Mouse (Mus musculus) heart, adult 2 months (tissue): Measurements from ENCODE around the gene Camk1d. TPM values are rescaled to one million over a fixed set of nuclear protein-coding genes. Genes with fewer than 3 reads are reported as not detected.
A peak's percentile ranks its signal among the peaks of the same experiment; 100 is the strongest.

Experiments used
- DNase-seq, 2 experiments: peaks; one replicate each; pipeline ENCODE4 v3.0.0; 2021
- H3K27ac ChIP-seq: fragments of 200-600 bp; 2 replicates; pipeline ENCODE4 v1.8.1; 2022
- H3K27me3 ChIP-seq: fragments of 200-500 bp; 2 replicates; pipeline ENCODE4 v1.6.1; 2012; ENCODE audit warnings: mild to moderate bottlenecking, low read length, inconsistent platforms, mixed read lengths; ENCODE audit not compliant: control insufficient read depth, insufficient read depth
- H3K36me3 ChIP-seq: fragments of 200-500 bp; 2 replicates; pipeline ENCODE4 v1.6.1; 2012; ENCODE audit warnings: low read length, inconsistent platforms; ENCODE audit not compliant: control insufficient read depth, insufficient read depth
- H3K4me1 ChIP-seq: fragments of 200-500 bp; 2 replicates; pipeline ENCODE4 v1.6.1; 2011; ENCODE audit warnings: low read length; ENCODE audit not compliant: control insufficient read depth, insufficient read depth
- H3K4me3 ChIP-seq: fragments of 200-600 bp; 2 replicates; pipeline ENCODE4 v1.8.1; 2022
- H3K79me2 ChIP-seq: fragments of 200-500 bp; replicated peaks from 2 replicates; pipeline ENCODE4 v1.6.1; 2012; ENCODE audit warnings: mild to moderate bottlenecking, inconsistent platforms, low read length, moderate library complexity, mixed read lengths; ENCODE audit not compliant: control insufficient read depth, insufficient read depth
- H3K9ac ChIP-seq: fragments of 200-500 bp; 2 replicates; pipeline ENCODE4 v1.6.1; 2012; ENCODE audit warnings: low read depth, mild to moderate bottlenecking, control low read depth, inconsistent platforms, low read length, mixed read lengths
- CTCF ChIP-seq: fragments of 200-600 bp; IDR thresholded peaks from 2 replicates; pipeline ENCODE4 v1.8.1; 2022; ENCODE audit warnings: antibody characterized with exemption, mild to moderate bottlenecking, moderate library complexity
- EP300 ChIP-seq: fragments of 200-500 bp; IDR thresholded peaks from 2 replicates; pipeline ENCODE4 v1.6.1; 2011; ENCODE audit warnings: low read depth, low read length, control low read depth; ENCODE audit not compliant: insufficient read depth
- POLR2A ChIP-seq: fragments of 200-500 bp; IDR thresholded peaks from 2 replicates; pipeline ENCODE4 v1.6.1; 2011; ENCODE audit warnings: mild to moderate bottlenecking, low read depth, low read length, control low read depth; ENCODE audit not compliant: insufficient read depth
- WGBS: fragments of 180-500 bp; shearing (Covaris S2); methylation state at CpG from one replicate; pipeline ENCODE4 v1.1.7; 2018; 5-methylcytosine and 5-hydroxymethylcytosine counted together
- intact Hi-C: fragments of 180-260 bp; cut with DNase I; formaldehyde crosslinking; loops from one replicate; pipeline ENCODE4 v1.15.1; 2025
- polyA plus RNA-seq: library from polyadenylated mRNA; depleted of rRNA; stranded (reverse); fragments of >200 nt; gene quantifications from 2 replicates; pipeline ENCODE4 v1.2.3, GENCODE M21; 2012
- total RNA-seq, 2 experiments: library from RNA; stranded (reverse); gene quantifications; 2 replicates each; pipeline ENCODE4 v1.2.3; 2021

Gene Camk1d
- total and polyA plus RNA-seq, 3 experiments: 2.5 to 4.9 (median 4.3) TPM

- intact Hi-C loops: no loop called here
- Histone ChIP-seq H3K4me1 (no peaks in the 10 kb centered on the region), H3K27ac (no peak overlapping the region), H3K9ac (no peak overlapping the region), H3K79me2 (no peaks in the 10 kb centered on the region), H3K4me3 (no peak overlapping the region), H3K27me3 (no peaks in the 10 kb centered on the region), H3K36me3 (no peaks in the 10 kb centered on the region)
- 57% methylated on average over 6 of the region's 6 CpGs for WGBS
- no peak for DNase-seq
- TF ChIP-seq EP300 (no peak), CTCF (no peak), POLR2A (no peak)
These were observed 316.3 kb downstream of the Camk1d start for GRCm38 (mm10) chr2:5398043-5398442.

DNA sequence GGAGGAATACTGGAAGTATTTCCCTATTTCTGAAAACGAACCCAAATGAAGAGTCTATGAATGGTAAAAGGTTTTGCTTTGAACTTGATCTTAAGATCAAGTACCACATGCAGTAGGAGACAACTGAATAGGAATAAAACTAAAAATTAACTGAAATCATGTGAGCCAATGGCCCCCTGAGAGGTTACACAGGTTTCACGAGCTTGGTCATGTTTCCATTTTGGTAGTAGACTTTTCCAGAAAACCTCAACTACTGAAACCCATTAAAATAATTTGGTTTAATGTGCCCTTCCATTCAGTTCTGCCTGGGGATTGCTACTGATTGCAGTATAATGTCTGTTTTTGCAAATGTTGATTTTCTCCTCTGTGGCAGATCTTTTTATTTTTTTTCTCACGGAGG, 316.8 kb downstream of the Camk1d start:
- H3K27ac ChIP-seq: no peak overlapping the region
- intact Hi-C loops: loop anchor here (2.0 kb wide), 1 partner anchor 309 kb away; no protein-coding TSS in a partner anchor
- H3K9ac ChIP-seq: no peak overlapping the region
- TF ChIP-seq CTCF (no peak), EP300 (no peak), POLR2A (no peak)
- WGBS: 58% methylated on average over 3 of the region's 3 CpGs
- H3K27me3 ChIP-seq: no peaks in the 10 kb centered on the region
- H3K4me1 ChIP-seq: no peaks in the 10 kb centered on the region
- DNase-seq: no peak
- no peaks in the 10 kb centered on the region for H3K79me2 ChIP-seq
- no peak overlapping the region for H3K4me3 ChIP-seq
- no peaks in the 10 kb centered on the region for H3K36me3 ChIP-seq

GRCm38 (mm10) chr2:5396415-5396814, 317.9 kb downstream of the Camk1d start:
- peak; percentile 38 for TF ChIP-seq CTCF
- no peak for TF ChIP-seq EP300
- Histone ChIP-seq H3K36me3 (no peaks in the 10 kb centered on the region), H3K4me1 (no peaks in the 10 kb centered on the region; the same call in 1 of the 2 replicates), H3K9ac (no peak overlapping the region), H3K27me3 (no peaks in the 10 kb centered on the region), H3K79me2 (no peaks in the 10 kb centered on the region), H3K4me3 (no peak overlapping the region), H3K27ac (no peak overlapping the region)
- DNase-seq: no peak
- intact Hi-C loops: loop anchor here (2.0 kb wide), 1 partner anchor 308 kb away; no protein-coding TSS in a partner anchor
- 79% methylated on average over 1 of the region's 1 CpGs for WGBS

- H3K4me3 ChIP-seq: no peak overlapping the region
- intact Hi-C loops: loop anchor here (2.0 kb wide), 1 partner anchor 307 kb away; no protein-coding TSS in a partner anchor
- H3K4me1 ChIP-seq: no peaks in the 10 kb centered on the region; the same call in 1 of the 2 replicates
- H3K79me2 ChIP-seq: no peaks in the 10 kb centered on the region
- no peak overlapping the region for H3K27ac ChIP-seq
- H3K36me3 ChIP-seq: no peaks in the 10 kb centered on the region
- no peak overlapping the region for H3K9ac ChIP-seq
- 36% methylated on average over 2 of the region's 2 CpGs for WGBS
- H3K27me3 ChIP-seq: no peaks in the 10 kb centered on the region
- TF ChIP-seq POLR2A (no peak), CTCF (no peak), EP300 (no peak)
- DNase-seq: no peak
These were observed 318.4 kb downstream of the Camk1d start for GRCm38 (mm10) chr2:5395873-5396272.

- Histone ChIP-seq H3K4me1 (peaks cover 1% of the 10 kb centered on the region), H3K27ac (no peak overlapping the region), H3K36me3 (no peaks in the 10 kb centered on the region), H3K4me3 (no peak overlapping the region), H3K27me3 (no peaks in the 10 kb centered on the region), H3K9ac (no peak overlapping the region), H3K79me2 (no peaks in the 10 kb centered on the region)
- DNase-seq: no peak
- TF ChIP-seq CTCF: no peak
- TF ChIP-seq EP300: no peak
- TF ChIP-seq POLR2A: no peak
- intact Hi-C loops: no loop called here
These were observed 321.4 kb downstream of the Camk1d start for GRCm38 (mm10) chr2:5392921-5393320.

DNA sequence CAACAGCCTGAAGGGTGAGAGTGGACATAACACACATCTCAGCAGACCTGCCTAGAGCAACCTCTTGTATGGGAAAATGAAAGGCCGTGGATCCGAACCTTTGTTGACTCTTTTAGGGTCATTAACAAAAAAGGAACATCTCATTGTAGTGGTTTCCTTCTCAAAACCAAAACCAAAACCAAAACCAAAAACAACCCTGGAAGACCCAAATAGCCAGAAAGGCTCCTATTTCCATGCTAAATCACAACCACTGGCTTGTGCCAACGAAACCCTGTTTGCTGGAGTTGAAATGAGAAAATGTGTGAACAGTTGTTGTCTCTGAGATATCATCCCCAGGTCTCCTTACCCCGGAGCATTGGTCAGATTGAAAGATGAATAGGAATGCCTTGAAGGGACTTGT, 321.8 kb downstream of the Camk1d start:
- H3K27me3 ChIP-seq: no peaks in the 10 kb centered on the region
- DNase-seq: no peak
- H3K27ac ChIP-seq: no peak overlapping the region
- 76% methylated on average over 4 of the region's 4 CpGs for WGBS
- TF ChIP-seq POLR2A: no peak
- TF ChIP-seq CTCF: no peak
- TF ChIP-seq EP300: no peak
- peaks cover 1% of the 10 kb centered on the region for H3K4me1 ChIP-seq
- H3K4me3 ChIP-seq: no peak overlapping the region
- H3K79me2 ChIP-seq: no peaks in the 10 kb centered on the region
- no peak overlapping the region for H3K9ac ChIP-seq
- intact Hi-C loops: no loop called here
- H3K36me3 ChIP-seq: no peaks in the 10 kb centered on the region
